Mouse (Mus musculus): ENCODE data around the gene Gm26965.
"Not testable (repeated sequence)": the region's sequence is repeated elsewhere in the genome, so short reads cannot be mapped to it uniquely, and the experiment has no call there.

The Gm26965 gene

DNA sequence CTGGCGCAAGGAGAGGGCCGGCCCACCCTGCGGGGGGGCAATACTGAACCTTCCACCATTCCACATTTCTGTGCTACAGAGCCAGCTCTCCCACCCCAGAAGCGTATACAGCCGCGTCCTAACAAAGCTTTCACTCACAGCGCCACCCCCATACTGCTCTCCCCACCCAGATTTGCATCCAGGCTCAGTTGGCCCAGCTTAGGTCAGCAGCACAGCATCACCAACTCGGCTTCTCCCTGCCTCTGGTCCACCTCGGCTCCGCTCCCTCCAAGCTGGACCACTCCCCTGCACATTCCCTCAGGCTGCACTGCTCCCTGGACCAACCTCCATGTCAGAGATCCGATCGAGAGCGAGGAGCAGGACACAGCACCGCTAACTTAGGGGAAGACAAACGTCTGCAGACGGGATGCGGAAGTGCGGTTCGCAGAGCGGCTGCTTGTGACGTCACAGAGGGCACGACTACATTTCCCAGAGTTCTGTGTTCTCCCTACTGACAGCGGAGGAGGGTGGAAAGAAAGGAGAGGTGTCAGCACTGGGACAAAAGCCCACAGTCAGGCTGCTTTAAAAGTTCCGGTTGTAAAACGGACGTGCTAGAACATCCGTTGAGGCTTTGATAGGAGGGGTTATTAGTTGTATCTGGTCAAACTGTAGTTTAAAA is at the start of gene Gm26965, which contains the start of gene Zfp87:
Gm26965 (minus strand) TSS at position 399 of the 658 bp plus-strand sequence.
Zfp87 (minus strand) TSS at position 425 of the 658 bp plus-strand sequence.
- peak; percentile 88 for DNase-seq (ENCODE audit: low spot score)

GRCm38 (mm10) chr13:67572591-67573189 is 46.7 kb upstream of the Gm26965 start:
- no peak for DNase-seq (ENCODE audit: low spot score)

DNA sequence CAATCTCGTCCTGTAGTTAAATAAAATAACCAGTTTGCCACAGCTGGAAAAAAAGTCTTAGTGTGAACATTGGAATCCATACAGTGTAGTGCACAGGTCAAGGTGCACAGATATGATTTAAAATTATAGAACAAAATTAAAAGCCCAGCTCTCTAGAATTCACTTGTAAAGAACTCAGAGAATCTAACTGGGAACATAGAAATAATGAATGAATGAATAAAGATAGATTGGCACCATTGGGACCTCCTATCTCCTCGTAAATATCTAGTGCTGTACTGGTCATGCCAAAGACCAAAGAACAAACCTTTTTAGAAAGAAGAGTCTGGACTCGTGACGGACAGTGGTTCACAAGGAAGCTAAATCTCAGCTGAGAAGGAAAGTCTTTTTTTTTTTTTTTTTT is 27.8 kb upstream of the Gm26965 start, which contains the start of gene Zfp748:
Zfp748 (minus strand) TSS at position 101 of the 400 bp plus-strand sequence.
- DNase-seq (ENCODE audit: low spot score): no peak

DNA sequence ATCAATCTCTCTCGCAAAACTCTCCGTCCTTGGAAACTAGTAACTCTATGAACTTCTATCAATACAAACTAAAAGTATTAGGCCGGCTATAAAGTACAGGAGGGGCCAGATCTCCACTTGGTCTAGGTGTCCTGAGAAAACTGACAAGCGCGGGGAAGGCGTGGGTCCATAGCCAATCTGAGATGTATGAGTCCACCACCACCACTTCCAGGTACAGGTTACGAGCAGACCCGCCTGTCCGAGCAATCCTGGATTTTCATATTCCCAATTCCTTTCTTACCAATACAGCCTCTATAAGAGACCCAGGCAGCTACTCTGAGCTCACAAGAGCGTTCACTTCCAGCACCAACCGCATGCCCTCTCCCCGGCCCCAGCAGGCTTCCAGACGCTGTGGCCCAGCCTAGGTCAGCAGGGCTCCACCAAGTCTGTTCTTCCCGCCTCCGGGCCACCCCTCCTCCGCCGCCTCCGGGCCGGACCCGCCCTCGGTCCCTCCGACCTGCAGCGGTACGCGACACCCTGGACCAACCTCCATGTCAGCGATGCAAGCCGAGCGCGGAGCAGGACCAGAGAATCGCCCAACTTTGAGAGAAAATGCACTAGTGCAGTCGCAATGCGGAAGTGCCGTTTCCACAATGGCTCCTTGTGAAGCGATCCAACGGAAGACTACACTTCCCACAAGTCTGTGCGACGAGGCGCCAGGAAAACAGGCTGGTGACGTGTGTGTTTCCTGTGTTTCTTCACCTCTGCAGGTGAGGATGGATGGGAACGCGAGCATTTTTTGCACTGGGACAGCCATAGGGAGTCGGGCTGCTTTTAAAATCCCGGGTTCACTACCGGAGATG is 26.8 kb upstream of the Gm26965 start:
- DNase-seq (ENCODE audit: low spot score): peak; percentile 79

DNA sequence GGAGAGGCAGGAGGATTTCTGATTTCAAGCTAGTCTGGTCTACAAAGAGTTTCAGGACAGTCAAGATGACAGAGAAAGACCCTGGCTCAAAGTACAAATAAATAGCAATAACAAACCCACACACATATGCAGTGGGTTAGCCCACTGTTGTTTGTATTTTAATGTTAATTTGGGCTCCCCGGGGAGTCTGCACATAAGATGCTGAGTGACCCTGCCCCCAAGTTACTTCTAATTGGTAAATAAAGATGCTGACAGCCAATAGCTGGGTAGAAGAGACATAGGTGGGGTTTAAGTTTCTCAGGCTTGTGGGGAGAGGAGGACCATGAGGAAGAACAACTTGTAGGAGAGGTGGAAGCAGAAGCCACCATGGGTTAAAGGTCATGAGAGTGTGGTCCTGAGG is 20.0 kb upstream of the Gm26965 start:
- no peak for DNase-seq (ENCODE audit: low spot score)

GRCm38 (mm10) chr13:67527049-67527730 is 1.2 kb upstream of the Gm26965 start:
- no peak for DNase-seq (ENCODE audit: low spot score)

DNA sequence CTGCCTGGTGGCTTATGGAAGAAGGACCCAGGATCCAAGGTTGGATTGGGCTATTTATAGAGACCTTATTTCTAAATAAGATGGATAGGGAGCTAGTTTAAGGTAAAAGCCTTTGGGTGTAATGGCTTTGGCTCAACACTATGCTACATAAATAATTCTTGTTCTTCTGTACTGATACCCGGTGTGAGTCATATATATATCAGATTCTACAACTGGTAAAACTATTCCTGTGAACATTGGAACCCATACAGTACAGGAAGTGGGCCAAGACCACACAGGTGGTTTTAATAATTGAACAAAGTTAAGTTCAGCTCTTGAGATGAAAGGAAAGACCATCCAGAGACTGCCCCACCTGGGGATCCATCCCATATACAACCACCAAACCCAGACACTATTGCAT is 25.0 kb downstream of the Gm26965 start:
- DNase-seq (ENCODE audit: low spot score): no peak

DNA sequence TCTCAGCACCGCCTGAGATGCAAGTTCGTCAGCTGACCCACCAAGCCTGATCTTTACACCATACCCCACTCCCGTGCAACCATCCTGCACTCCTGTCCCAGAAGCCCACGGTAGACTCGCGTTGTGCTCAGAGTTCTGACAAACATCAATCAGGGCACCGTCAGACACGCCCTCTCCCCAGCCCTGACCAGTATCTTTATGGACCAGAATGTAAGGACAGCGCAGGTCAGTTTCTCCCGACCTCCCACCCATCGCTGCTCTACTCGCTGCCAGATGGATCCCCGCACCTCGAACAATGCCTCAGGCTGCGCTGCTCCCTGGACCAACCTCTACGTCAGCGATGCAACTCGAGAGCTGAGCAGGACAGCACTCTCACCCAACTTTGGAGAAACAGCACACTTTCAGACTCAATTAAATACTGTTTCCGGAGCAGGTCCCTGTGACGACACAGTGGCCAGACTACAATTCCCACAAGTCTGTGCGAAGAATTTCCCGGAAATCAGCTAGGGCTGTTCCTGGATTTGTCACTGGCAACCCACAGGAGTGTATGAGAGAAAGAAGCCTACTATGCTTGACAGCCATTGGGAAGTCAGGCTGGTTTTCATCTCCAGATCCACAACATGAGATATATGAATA is 25.7 kb downstream of the Gm26965 start, which contains the start of gene Zfp58:
Zfp58 (minus strand) TSS at position 472 of the 636 bp plus-strand sequence.
- DNase-seq (ENCODE audit: low spot score): peak; percentile 80

DNA sequence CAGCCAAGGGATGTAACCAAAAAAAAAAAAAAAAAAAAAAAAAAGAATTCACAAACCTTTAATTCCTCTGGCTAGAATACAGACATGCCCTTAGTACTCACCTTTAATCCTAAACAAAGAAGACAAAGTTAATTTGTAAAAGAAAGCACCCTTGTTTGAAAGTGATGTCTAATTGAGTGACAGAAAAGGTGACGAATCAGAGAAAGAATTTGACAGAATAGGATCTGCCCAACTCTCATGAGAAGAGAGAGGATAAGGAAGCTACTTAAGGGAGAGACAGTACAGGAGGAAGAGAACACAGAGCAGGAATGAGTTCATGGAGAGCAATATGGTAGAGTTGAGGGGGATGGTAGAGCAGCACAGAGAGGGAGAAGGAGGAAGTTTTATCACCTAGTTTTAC is 30.3 kb downstream of the Gm26965 start:
- DNase-seq (ENCODE audit: low spot score): no peak

GRCm38 (mm10) chr13:67484424-67484811 is 41.5 kb downstream of the Gm26965 start:
- DNase-seq (ENCODE audit: low spot score): no peak

GRCm38 (mm10) chr13:67483625-67484423 is 42.1 kb downstream of the Gm26965 start, which contains the start of gene Zfp874b:
Zfp874b (minus strand) TSS chr13:67484258.
- DNase-seq (ENCODE audit: low spot score): peak; percentile 86

DNA sequence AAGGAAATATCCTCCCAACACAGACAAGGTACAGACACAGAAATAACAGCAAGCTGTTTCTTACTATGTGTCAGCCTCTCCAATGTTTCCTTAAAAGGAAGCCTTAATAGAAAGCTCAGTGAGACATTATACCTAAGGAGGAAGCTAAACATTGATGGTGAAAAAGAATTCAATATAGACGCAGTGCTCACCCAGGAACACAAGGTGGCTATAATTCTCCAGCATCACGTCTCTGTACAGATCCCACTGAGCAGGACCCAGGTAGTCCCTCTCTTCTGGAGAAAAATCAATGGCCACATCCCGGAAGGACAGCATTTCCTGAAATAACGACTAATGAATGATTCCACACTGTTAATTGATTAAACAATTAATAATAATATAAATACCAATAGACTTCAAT is 44.4 kb downstream of the Gm26965 start:
- no peak for DNase-seq (ENCODE audit: low spot score)

GRCm38 (mm10) chr13:67469274-67469673 is 56.7 kb downstream of the Gm26965 start:
- DNase-seq (ENCODE audit: low spot score): peak; percentile 51

- not testable (repeated sequence) for DNase-seq (ENCODE audit: low spot score)
Observed at GRCm38 (mm10) chr13:67463506-67464185, 62.3 kb downstream of the Gm26965 start.

DNA sequence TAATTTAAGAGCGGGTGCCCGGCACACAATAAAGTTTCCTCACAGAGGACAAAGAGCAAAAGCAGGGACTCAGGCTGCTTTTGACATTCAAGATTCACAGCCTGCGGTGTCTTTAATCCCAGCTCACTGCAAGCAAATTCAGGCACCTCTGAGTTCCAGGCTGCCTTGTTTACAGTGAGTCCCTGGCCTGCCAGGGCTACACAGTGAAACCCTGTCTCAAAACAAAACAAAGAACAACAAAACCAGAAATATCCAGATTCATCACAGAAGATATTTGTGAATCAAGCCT is 74.0 kb downstream of the Gm26965 start:
- DNase-seq (ENCODE audit: low spot score): no peak

DNA sequence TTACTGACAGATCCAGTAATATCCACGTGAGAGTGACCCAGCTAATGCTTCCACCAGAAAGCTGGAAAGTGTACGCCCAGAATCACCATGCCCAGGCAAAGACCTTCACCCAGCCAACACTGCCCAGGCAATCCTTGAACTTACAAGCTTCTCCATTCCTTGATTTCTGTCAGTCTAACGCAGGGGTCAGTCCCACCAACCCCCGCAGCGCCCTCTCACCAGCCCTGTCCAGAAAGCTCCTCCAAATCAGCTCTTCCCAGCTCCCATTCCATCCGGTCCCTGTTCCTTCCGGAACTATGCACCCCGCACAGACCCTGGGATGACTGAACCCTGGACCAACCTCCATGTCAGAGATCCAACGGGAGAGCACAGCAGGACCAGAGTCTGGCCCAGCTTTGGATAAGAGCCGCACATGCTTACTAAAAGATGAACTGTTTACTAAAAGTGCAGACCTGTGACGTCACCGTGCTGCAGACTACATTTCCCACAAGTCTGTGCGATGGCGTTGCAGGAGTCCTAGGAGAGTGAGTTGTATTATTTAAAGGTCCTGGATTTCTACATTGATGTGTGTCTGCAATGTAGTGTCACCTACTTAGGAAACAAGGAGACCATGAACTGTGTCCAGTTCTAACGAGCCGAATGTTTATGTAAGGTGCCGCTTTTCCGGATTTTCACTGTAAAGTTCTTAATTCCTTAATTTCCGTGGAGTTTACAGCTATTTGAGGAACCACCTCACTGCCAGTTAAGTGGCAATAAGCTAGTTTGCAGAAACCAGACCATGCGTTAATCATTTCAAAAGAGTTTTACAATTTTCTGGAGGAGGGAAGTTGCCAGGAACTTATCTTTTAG is 74.6 kb downstream of the Gm26965 start, which contains the start of gene Zfp874a:
Zfp874a (minus strand) TSS at position 453 of the 849 bp plus-strand sequence.
- DNase-seq (ENCODE audit: low spot score): peak; percentile 77

All from c-Kit-positive CD71-positive TER-119-positive erythroid progenitor cells, embryonic 14.5 days (primary cell).